ENCODE assay signal across 1 mouse cellular context in genomic region chr6:30693350-30693991, GRCm38 (mm10).
A peak's percentile ranks its signal among the peaks of the same experiment; 100 is the strongest.
TF ChIP-seq lines count a peak whose summit lies in the region.

TSS of gene Cep41 (minus strand) at chr6:30693749.

TF ChIP-seq in CH12.LX, 34 proteins besides CTCF, POLR2A, EP300 and RAD21 (continued from another document):
- TF ChIP-seq ZNF384 (IDR thresholded peaks at IDR 0.05; ENCODE audit: low read depth, low read length) (peak; percentile 95), UBTF (IDR thresholded peaks at IDR 0.05; ENCODE audit: low read depth, low read length) (no peak), ZKSCAN1 (IDR thresholded peaks at IDR 0.05; ENCODE audit: borderline replicate concordance, low read depth, low read length) (no peak), NRF1 (IDR thresholded peaks at IDR 0.05; ENCODE audit: low read depth, low read length) (peak; percentile 85), E2F4 (IDR thresholded peaks at IDR 0.05; ENCODE audit: insufficient replicate concordance, low read depth, low read length) (0 out of 2 replicates have a peak, but pooled peaks have one; percentile 47), TCF12 (IDR thresholded peaks at IDR 0.05; ENCODE audit: low read depth, low read length) (peak; percentile 47; the same call in 1 of the 2 replicates), POLR2AphosphoS2 (IDR thresholded peaks at IDR 0.05; ENCODE audit: low read depth, low read length) (peak; percentile 38; the same call in 1 of the 2 replicates), GABPA (IDR thresholded peaks at IDR 0.05; ENCODE audit: insufficient replicate concordance, low read depth, low read length) (no peak), MYC (IDR thresholded peaks at IDR 0.05; ENCODE audit: low read depth, low read length) (peak; percentile 85; the same call in 1 of the 2 replicates), ELF1 (IDR thresholded peaks at IDR 0.05; ENCODE audit: low read depth, low read length) (peak; percentile 87), MAFK (IDR thresholded peaks at IDR 0.05; ENCODE audit: insufficient replicate concordance, low read length) (no peak), RCOR1 (conservative IDR thresholded peaks at IDR 0.05; ENCODE audit: low read depth, low read length) (no peak), ETS1 (conservative IDR thresholded peaks at IDR 0.05; ENCODE audit: low read depth, low read length) (no peak), USF2 (conservative IDR thresholded peaks at IDR 0.05; ENCODE audit: low read depth, low read length) (0 out of 2 replicates have a peak, but pooled peaks have one; percentile 21), IRF4 (IDR thresholded peaks at IDR 0.05; ENCODE audit: low read depth, low read length) (0 out of 2 replicates have a peak, but pooled peaks have one; percentile 37), KAT2A (IDR thresholded peaks at IDR 0.05; ENCODE audit: insufficient replicate concordance, low read length) (peak; percentile 66; the same call in 1 of the 2 replicates), BHLHE40 (IDR thresholded peaks at IDR 0.05; ENCODE audit: low read depth, low read length) (peak; percentile 36; the same call in 1 of the 2 replicates), HCFC1 (IDR thresholded peaks at IDR 0.05; ENCODE audit: low read depth, low read length) (peak; percentile 85), TBP (conservative IDR thresholded peaks at IDR 0.05; ENCODE audit: low read depth, low read length) (no peak), SIN3A (IDR thresholded peaks at IDR 0.05; ENCODE audit: low read length) (peak; percentile 93)
